Mouse (Mus musculus) c-Kit-positive CD71-negative TER-119-negative erythroid progenitor cells, embryonic 14.5 days (primary cell): ENCODE measurements around the gene Mcoln3.

Experiments
- DNase-seq: peaks from one replicate; pipeline ENCODE4 v3.0.0-alpha.2; 2013; ENCODE audit warnings: low read depth

The Mcoln3 gene

GRCm38 (mm10) chr3:146134834-146135233 lies 17.6 kb downstream of the Mcoln3 start:
- no peak for DNase-seq

- no peak for DNase-seq
Measured at GRCm38 (mm10) chr3:146135417-146135816, 18.2 kb downstream of the Mcoln3 start.

DNA sequence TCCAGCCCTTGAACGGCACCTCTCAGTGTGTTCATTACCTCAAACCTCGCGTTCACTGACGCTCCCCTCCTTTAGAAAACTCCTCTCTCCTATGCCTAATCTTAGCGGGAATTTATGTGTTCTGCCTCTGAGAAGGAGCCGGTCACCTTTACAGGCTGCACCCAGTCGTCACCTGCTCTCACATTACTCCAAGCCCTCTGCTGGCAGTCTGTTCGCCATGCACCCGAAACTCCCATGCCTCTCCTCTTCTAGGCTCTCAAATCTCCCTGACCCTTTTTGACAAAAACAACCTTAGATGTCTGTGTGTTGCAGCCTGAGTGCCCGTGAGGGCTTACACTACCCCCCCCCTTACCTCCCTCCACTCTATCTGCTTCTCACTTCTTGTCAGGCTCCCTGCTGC lies 19.2 kb downstream of the Mcoln3 start:
- no peak for DNase-seq

- DNase-seq = no peak
Measured at GRCm38 (mm10) chr3:146140276-146140675, 23.0 kb downstream of the Mcoln3 start.

DNA sequence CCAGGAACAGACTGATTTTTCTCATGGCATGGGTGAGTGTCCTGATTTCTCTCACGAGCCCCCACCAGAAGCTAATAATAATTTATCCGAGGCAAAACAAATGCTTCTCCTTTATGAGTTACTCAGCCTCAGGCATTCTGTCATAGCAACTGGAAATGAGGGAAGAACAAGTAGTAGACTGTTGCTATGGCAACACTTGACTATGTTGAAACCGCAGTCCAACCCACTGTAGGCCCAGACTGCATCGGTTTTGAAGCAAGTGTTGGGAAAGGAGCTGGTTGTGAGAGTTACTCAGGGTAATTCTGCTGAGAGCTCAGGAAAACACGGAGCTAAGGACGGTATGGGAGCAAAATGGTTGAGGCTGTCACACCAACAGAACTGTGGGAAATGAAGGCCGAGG lies 25.3 kb downstream of the Mcoln3 start:
- DNase-seq = no peak

GRCm38 (mm10) chr3:146145501-146145900 lies 28.3 kb downstream of the Mcoln3 start:
- no peak for DNase-seq

DNA sequence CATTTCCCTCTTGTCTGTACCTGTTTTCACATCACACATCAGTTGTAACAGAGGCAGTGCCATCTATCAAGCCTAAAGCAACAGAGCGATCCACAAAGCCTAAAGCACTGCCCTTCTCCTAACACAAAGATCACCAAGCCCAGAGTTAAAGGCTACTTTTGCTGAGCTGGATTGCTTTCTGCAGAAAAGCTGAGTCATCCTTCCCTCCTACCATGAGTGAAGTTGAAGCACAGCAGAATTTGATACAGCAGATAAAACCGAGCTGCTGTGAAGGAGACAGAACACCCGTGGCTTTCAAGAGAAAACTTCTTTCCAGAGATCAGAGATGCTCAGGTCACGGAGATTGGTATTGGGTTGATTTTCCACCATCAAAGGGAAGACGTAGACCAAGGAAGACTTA lies 28.9 kb downstream of the Mcoln3 start:
- DNase-seq = no peak

DNA sequence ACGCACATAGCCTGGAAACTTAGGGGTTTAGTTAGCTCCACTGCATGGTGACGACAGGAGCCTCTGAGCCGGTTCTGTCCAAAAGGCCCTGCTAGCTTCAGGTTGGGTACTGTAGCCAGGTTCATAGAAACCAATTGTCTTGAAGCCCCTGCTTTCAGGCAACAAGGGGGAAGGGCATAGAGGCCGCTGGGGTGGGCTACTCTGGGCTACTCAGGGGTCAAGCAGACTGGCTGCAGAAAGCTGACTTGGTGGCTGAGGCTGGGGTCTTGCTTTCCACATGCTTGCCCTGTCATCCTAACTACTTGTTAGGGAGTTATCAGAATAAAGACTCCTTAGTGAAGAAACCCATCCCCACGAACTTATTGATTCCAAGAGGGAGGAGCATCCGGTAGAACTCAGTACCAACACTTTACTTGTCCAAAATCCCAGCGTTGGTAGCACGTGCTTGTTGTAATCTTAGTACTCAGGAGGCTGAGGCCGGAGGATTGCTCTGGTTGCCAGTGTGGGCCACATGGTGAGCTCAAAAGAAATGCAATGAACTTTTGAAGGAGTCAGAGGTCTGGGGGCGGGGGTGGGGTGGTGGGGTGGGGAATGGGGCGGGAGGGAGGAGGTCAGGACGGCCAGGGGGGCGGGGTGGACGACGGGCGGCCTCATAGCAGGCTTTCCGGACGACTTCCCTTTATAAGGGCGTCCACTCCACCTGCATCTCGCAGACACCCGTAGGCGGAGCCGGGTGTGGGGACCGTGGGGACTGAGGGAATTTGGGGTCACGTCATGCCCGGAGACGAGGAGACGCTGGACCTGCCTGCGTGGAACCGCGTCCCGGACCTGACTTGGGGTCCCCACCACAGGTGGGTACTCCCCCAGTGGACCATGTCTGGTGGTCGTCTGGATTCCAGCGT lies 32.2 kb downstream of the Mcoln3 start, which contains the start of gene Mcoln2:
TSS of gene Mcoln2 (plus strand) at position 678 of the 902 bp plus-strand sequence.
- no peak for DNase-seq

GRCm38 (mm10) chr3:146150058-146150400 lies 32.8 kb downstream of the Mcoln3 start:
- no peak for DNase-seq

GRCm38 (mm10) chr3:146150560-146150959 lies 33.3 kb downstream of the Mcoln3 start:
- no peak for DNase-seq

DNA sequence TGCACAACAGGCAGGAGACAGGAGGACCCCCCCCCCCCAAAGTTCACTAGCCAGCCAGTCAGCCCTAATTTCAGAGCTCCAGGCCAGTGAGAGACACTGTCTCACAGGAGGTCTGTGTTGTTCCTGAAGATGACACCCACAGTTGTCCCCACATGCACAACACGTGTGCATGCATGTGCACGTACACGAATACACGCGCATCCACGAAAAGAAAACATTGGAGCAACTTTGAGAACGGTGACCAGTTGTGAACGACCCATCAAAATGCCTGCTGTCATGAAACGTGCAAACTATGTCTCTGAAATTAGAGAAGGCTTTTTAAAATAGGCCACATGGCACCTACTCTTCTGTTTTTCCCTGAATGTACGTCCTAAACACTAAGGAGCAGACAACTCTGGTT lies 34.1 kb downstream of the Mcoln3 start:
- no peak for DNase-seq

- DNase-seq = no peak
Measured at GRCm38 (mm10) chr3:146151755-146152154, 34.5 kb downstream of the Mcoln3 start.

- DNase-seq = no peak
Measured at GRCm38 (mm10) chr3:146152348-146152747, 35.1 kb downstream of the Mcoln3 start.

DNA sequence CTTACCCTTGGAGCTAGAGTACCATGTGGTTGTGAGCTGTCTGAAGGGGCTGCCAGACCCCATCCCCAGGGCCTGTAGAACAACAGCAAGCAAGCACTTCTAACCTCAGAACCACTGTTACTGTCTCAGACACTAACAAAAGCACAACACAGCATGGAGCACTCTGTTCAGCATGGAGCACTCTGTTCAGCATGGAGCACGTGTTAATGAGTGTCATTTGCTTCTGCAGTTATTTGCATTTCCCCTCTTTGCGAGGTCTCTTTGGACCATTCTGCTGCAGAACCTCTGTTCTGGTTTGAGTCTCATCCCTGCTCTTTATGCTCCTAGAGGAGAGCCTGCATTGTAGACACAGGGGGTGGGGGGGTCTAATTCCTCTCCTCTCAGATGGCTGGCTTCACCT lies 35.7 kb downstream of the Mcoln3 start:
- no peak for DNase-seq

DNA sequence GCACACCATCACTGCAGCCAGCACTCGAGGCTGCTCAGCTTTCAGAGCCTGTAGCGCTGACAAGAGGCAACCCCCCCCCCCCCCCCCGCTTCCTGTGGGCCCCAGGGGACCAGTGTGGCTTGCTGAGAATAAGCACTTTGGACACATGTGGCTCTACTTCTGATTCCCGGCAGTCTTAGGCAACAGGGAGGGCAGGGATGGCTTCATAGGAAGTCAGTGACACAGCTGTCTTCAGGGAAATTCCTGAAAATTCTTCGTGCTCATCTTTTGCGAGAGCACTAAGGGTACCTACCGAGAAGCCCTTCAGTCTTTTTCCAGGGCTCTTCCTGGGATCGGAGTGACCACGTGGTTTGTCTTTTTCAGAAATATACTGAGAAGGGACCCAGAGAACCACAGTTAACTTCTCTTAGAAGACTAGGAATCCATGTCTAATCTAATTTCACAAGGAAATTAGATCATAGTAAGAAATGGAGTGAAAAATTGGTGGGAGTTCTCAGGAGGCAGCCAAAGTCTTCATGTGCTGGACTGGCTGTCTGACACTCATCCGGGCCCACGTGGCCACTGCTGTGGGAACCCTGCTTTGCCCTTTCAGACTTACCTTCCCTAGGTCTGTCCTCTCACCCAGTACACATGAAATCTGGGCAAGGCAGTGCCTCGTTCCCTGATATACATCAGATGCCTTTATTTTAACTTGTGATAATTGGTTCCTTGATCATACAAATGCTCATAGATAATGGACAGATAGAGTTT lies 36.8 kb downstream of the Mcoln3 start:
- DNase-seq = no peak

DNA sequence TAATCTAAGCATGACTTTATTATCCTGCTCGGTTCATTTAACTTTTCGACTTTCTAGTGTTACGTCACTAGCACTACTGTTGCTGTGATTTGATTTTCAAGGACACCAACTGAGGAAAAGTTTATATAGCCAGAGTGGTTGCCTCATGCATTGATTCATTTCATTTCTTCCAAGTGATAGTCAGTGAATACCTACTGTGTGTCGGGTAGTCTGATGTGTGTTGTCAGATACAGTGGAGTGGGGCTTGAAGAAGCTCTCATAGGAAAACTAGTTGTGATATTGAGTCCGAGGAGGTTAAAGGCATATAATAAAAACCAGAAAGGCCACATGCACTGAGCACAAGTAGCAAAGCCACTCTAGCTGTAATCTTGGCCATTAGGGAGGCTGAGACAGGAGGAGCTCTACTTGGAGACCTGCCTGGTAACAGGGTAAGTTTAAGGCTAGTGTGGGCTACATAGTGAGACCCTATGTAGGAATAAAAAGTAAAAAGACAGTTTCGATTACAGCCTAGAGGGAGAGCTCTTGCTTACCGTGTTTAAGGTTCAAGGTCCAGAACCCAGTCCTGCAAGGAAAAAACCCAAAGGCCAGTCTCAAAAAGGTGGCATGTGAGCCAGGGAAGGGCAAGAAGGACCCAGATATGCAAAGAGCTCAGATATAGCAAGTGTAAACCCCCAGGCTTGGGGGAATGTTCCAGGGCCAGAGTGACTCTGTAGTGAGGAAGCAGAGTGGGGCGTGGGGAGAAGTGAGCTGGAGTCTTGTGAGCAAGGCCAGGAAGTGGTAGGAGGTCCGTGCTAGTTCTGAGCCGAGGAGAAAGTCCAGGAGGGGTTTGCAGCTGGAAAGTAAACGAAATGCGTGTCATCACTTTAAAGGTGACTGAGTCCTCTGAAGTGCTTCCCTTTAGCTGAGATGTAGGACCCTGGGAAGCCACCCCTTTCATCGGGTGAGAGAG lies 38.7 kb downstream of the Mcoln3 start:
- no peak for DNase-seq

- no peak for DNase-seq
Measured at GRCm38 (mm10) chr3:146156811-146157210, 39.6 kb downstream of the Mcoln3 start.

GRCm38 (mm10) chr3:146158039-146158438 lies 40.8 kb downstream of the Mcoln3 start:
- DNase-seq = no peak

GRCm38 (mm10) chr3:146159360-146159759 lies 42.1 kb downstream of the Mcoln3 start:
- no peak for DNase-seq

DNA sequence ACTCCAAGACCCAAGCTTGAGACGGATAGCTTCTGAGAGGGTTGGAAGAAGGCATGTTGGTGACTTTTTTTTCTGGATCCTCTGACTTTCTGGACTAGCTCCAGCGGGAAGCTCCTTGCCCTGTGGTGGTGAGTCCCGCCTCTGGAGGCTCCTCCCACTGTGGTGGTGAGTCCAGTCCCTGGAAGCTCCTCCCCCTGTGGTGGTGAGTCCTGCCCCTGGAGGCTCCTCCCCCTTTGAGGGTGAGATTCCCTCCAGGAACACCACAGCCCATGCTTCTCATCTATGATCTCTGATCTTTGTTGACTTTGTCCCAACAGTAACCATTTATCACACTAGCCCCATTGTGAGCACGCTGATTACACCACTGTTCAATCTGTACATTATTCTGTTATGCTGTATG lies 44.9 kb downstream of the Mcoln3 start:
- no peak for DNase-seq

DNA sequence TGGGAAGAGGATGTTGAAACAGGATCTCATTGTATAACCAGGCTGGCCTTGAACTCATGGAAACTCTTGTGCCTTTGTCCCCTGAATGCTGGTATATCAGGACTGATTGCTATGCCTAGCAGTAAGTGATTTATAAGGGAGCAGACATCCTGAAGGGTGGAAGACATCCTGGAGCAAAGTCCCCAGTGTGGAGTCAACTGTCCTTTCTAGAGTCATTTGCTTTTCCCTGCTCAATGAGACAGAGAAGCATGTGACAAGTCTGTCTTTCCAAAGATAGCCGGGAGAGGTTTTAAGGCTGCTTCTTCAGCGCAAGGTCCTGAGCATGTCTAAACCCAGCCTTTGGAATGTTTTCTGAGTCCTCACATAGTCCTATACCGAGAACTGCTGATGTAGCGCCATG lies 52.1 kb downstream of the Mcoln3 start:
- DNase-seq = no peak

GRCm38 (mm10) chr3:146173030-146173429 lies 55.8 kb downstream of the Mcoln3 start:
- no peak for DNase-seq
